Mouse (Mus musculus): Measurements from ENCODE around the gene Fasl.

DNA sequence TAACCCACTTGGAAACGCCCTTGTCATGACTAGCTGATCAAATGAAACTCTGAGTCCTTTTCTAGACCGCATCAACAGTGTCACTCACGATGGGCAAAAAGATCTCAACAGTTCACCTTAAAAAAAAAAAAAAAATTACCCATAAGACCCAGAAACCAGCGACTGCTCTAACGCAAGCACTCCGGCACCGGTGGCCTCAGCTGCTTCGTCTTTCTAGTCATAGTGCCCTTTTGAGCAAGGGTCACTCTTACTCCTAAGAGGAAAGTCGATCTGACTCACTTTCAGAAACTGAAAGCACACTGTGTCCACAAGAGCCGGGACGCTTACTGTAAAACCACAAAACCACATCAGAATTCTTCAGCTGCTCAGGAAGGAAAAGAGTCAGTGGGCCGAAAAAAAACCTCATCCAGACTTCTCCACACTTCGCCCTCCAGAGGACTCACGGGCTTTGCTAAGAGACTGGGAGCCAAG lies 53.5 kb downstream of the Fasl start:
- TF ChIP-seq POLR2A (IDR thresholded peaks at IDR 0.05; ENCODE audit: control insufficient read depth, low read depth, low read length): no peak
- TF ChIP-seq CTCF (IDR thresholded peaks at IDR 0.05; ENCODE audit: control insufficient read depth, insufficient read depth, insufficient replicate concordance, low read depth, low read length): no peak

Data from testis, adult 2 months (tissue).